Mouse (Mus musculus): ENCODE data around the gene Mcrip2.

Mcrip2 gene

DNA sequence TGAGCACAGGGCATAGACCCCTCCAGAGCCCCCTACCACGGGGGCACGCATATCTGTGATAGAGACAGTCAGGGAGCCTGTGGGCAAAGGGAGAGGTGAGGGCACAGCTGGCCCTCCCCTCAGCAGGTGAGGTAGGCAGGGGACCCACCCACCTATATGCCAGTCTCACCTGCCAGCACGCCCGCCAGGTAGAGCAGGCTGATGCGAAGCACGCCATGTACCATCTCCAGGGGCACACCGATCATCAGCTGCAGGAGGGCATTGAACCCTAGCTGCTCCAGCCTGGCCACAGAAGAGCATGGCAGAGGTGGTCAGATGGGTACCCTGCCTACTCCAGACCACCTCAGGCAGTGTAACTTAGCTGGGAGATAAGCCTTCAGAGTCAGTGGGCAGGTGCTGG lies 33.3 kb downstream of the Mcrip2 start:
- no peak for TF ChIP-seq GATA4 (IDR thresholded peaks at IDR 0.05; ENCODE audit: insufficient replicate concordance, low read length)

DNA sequence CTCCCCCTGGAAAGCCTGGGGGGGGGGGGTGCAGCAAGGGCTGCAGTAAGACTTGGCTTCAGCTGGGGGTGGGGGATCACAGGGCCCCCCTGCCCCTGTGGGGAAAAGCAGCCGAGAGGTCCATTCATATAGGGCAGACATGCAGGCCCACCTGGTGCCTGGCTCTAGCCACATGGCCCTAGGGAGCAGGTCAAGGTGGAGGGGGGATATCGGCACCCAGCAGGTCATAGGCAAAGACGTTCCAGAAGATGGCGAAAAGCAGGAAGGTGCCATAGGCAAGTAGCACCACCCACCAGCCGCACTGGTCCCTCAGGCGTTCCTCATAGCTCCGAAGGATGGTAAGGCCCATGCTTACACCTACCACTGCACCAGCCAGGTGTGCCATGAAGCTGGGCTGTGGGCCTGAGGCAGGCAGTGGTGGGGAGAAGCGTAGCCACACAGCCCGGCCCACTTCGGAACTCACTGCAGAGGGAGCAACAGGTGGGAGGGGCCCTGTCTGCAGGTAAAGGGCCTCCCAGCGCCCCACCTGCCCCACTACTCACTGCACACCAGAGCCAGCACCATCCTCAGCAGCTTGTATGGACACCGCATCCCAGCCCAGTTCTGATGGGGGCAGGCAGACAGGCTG lies 33.9 kb downstream of the Mcrip2 start:
- no peak for TF ChIP-seq GATA4 (IDR thresholded peaks at IDR 0.05; ENCODE audit: insufficient replicate concordance, low read length)

DNA sequence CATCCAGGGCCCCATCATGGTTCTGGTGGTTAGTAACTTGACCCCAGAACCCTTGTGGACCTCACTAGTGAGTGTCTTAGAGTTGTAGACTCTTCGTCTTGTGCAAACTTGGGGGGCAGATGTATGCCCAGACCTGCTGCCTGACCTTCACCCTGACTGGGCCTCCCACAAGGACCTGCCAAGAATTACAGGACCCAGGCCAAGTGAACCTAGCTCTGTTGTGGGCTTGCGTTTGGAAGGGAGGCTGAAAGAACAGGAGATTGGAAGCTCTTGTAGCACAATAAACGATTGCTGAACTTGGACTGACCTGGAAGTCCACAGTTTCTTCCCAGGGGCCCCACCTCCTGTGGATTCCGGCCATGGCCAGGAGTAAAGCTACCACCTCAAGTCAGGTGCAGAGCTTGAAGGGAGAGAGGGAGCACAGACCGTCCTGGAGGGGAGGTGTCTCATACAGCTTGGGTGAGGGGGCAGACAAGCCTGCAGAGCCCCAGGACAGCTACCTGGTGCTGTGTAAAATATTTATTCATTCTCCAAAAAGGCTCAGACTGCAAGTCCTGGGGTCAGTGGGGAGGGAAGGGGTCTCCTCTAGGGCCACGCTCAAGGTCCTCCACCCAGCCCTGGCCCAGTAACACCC lies 34.5 kb downstream of the Mcrip2 start:
- TF ChIP-seq GATA4 (IDR thresholded peaks at IDR 0.05; ENCODE audit: insufficient replicate concordance, low read length) = no peak

DNA sequence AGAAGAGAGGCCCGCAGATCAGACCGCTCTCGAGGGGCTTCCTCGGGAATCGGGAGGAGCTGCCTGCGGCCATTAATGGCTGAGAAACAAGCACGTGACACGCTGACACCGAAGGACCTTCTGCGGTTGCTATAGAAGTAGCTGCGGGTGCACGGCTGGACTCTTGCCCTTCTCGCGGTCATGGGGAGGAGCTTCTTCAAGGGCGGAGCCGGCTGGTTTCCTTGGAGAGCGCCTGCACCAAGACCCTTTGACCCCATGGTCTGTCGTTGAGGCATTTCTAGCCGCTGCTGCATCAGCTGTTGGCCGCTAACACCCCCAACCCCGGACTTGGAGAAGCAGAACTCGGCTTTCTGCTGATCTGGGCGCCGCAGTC lies 35.3 kb downstream of the Mcrip2 start, which contains the start of gene Stub1:
Gene Stub1, minus strand, starts transcription at position 114 of the 373 bp plus-strand sequence.
- no peak for TF ChIP-seq GATA4 (IDR thresholded peaks at IDR 0.05; ENCODE audit: insufficient replicate concordance, low read length)

DNA sequence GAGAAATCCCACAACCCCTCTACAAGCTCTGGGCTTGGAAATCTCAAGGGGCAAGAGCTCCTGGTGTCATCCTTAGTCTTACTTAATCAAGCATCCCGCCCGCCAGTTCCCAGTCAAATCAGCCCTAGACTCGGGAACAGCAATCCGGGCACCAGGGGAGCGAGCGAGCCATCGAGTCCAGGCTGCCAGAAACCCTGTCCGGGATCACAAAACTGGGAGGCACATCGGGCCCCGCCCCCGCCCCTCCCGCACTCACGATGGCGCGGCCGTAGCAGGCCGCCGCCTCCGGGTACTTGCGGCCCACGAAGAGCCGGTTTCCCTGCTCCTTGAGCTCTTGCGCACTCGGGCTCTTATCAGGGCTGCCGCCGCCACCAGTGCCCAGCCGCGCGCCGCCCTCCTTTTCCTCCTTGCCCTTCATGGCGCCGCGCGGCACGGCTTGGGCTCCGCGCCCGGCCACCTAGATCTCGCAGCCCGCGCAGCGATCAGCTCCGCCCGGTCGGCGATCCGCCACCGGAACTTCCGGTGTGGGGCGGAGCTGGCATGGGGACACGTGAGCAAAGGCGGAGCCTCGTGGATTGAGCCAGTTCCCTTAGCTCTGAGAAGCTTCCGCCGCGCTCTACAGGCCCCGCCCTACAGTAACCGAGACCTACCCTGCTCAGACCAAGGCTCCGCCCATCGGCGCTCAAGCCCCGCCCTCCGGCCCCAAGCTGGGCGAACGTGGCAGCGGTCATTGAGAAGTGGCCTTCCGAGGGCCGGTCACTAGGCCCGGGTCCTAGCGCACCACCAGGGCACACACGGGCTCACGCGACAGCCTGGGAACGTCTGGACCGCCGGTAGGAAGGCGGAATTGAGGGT lies 35.9 kb downstream of the Mcrip2 start:
- TF ChIP-seq GATA4 (IDR thresholded peaks at IDR 0.05; ENCODE audit: insufficient replicate concordance, low read length) = peak; percentile 28; the same call in 1 of the 2 replicates

DNA sequence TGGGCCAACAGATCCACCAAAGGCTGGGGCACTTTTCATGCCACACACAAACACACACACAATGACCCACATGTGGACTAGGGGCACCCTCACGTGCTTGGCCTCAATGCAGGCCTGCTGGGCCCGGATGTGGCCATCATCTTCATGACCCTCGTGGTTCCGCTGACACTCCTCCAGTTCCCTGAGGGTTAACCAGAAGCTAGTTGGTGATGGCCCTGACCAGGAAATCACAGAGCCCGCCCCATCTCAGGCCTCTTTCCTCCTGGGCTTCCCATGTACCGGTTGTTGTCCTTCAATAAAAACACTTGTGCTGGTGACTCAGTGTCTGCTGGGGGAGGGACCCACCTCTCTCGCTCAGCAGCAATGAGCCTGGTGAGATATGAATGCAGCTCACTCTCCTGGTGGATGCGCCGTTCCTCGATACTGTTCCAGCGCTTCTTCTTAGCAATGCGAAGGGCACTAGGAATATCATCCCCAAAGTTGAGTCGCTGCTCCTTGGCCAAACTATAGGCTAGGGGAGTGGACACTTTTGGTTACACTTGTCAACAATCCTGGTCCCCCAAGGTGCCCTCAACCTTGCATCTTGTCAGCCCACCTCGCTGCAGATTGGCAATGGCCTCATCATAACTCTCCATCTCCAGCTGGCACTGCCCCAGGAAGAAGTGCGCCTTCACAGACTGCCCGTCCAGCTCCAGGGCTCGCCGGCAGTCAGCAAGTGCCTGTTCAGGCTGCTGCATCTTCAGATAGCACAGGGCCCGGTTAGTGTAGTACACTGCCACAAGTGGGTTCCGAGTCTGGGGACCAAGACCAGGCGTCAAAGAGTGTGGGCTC lies 36.9 kb downstream of the Mcrip2 start:
- TF ChIP-seq GATA4 (IDR thresholded peaks at IDR 0.05; ENCODE audit: insufficient replicate concordance, low read length) = no peak

DNA sequence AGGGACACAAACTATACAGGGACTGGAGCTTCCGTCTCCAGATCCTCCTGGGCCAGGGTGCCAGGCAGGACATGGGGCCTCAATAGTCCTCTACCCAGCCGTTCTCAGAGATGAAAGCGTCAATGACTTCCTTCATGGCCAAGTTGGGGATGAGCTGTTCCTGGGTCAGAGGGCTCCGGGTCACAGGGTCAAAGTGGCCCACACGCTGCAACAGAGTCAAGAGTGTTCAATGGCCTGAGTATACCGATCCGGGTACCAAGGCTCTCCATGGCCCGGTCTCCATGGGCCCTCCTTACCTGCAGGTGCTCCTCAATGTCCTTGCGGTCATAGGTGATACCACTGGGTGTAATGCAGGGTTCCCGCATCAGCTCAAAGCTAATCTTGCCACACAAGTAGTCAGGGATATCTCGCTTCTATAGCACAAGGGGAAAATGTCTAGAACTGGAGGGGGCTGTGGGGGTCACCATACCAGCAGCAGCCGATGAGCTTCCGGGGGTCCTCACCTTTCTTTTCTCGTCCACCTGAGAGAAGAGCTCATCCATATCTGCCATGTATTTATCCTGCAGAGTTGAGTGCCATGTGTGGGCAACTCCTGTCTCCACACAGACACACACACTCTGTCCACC lies 37.6 kb downstream of the Mcrip2 start:
- TF ChIP-seq GATA4 (IDR thresholded peaks at IDR 0.05; ENCODE audit: insufficient replicate concordance, low read length) = no peak

DNA sequence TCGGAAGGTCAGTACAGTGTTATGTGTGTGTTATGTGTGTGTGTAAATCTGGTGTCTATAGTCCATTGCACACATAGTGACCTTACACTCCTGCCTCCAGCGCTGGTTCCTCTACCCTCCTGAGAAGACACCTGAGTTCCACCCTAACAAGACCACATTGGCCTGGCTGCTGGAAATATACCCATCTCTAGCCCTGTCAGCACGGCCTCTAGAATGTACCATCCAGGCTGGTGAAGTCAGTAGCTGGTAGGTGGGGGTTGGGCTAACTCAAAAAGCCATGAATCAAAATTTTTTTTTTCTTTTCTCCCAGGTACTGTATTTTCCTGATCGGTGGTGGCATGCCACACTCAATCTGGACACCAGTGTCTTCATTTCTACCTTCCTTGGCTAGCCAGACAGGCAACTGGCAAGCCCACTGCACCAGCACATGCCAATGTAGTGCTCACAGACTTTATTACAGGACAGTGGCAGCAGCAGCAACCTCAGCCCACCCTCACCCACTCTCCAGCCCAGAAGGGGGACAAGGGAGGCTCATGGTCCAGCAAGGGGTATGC lies 38.3 kb downstream of the Mcrip2 start:
- no peak for TF ChIP-seq GATA4 (IDR thresholded peaks at IDR 0.05; ENCODE audit: insufficient replicate concordance, low read length)

DNA sequence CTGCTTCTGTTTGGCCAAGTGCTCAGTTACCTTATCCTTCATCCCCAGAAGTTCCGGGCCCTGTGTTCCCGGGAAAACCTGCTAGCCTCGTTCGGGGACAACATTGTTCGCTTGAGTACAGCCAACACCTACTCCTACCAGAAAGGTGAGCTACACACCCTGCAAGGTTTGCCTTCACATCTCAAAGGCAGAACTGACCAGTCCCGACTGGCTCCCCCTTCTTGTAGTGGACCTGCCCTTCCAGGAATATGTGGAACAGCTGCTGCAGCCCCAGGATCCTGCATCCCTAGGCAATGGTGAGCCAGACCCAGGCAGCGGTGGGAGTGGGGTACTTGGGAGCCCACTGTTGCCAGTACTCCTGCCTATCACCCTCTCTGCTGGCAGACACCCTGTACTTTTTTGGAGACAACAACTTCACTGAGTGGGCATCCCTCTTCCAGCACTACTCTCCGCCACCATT lies 39.0 kb downstream of the Mcrip2 start:
- TF ChIP-seq GATA4 (IDR thresholded peaks at IDR 0.05; ENCODE audit: insufficient replicate concordance, low read length) = no peak

DNA sequence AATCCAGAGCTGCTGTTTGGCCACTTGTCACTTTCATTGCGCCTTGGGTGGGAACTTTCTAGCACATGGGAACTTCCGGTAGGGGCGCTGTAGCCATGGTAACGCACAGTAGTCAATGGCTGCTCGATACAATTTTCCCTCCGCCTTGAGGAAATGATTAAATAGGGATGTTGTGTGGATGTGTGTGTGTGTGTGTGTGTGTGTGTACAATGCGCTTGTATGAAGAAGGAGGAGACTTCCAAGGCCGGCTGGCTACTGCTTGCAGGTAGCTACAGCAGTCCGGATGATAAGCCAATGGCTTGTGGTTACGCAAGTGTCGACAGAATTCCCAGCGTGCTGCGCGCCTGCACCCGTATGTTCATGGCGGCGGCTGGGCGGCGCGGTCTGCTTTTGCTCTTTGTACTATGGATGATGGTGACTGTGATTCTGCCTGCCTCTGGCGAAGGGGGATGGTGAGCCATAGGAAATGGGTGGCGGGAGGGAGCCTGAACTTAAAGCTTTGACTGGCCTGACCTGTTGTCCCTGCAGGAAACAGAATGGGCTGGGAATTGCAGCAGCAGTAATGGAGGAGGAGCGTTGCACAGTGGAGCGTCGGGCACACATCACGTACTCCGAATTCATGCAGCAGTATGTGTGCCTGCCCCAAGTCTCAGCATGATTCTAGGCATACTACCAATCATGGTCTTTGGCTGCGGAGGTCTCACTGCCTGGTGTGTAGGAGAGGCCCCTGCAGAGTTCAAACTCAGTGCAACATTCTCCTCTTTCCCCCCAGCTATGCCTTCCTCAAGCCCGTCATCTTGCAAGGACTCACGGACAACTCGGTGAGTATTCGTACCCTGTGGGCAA lies 39.6 kb downstream of the Mcrip2 start, which contains the start of gene Jmjd8:
Gene Jmjd8, plus strand, starts transcription at position 156 of the 846 bp plus-strand sequence.
- peak; percentile 79; the same call in 1 of the 2 replicates for TF ChIP-seq GATA4 (IDR thresholded peaks at IDR 0.05; ENCODE audit: insufficient replicate concordance, low read length)

DNA sequence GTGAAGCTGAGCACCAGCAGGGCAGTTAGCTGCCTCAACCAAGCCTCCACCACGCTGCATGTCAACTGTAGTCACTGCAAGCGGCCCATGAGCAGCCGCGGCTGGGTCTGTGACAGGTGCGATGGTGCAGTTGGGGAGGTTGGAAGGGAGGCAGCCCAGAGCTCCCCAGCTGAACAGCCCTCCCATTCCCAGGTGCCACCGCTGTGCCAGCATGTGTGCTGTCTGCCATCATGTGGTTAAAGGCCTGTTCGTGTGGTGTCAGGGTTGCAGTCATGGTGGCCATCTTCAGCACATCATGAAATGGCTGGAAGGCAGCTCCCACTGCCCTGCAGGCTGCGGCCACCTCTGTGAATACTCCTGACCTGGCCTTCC lies 40.4 kb downstream of the Mcrip2 start:
- TF ChIP-seq GATA4 (IDR thresholded peaks at IDR 0.05; ENCODE audit: insufficient replicate concordance, low read length) = no peak

DNA sequence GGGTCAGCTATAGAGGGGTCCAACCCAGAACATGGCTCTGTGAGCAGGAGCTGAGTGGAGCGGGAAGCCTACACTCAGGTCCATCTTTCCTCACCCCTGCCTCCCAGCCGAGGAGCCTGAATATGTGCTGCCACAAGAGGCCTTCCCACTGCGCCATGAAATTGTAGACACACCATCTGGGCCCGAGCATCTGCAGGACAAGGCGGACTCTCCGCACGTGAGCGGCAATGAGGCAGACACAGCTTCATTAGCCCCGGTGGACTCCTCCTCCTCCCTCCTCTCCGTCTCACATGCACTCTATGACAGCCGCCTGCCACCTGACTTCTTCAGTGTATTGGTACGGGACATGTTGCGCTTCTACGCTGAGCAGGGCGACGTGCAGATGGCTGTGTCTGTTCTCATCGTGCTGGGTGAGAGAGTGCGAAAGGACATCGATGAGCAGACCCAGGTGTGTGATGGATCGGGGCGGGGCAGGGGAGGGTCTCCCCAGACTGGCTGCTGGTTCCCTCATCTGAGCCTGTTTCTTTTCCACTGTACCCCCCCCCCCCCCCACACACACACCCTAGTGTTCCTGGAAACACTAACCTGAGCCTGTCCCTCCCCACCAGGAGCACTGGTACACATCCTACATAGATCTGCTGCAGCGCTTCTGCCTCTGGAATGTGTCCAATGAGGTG lies 40.9 kb downstream of the Mcrip2 start:
- no peak for TF ChIP-seq GATA4 (IDR thresholded peaks at IDR 0.05; ENCODE audit: insufficient replicate concordance, low read length)

DNA sequence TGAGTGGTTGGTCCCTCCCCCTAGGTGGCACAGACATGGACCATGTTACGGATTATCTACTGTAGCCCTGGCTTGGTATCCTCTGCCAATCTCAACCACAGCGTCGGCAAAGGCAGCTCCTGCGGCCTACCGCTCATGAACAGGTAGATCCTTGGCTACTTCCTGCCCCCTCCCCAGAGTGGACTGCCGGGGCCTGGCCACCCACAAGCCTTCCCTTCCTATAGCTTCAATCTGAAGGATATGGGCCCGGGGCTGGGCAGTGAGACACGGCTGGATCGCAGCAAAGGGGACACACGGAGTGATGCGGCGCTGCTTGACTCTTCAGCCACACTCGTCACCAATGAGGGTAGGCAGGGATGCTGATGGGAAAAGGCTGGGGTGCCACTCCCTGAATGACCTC lies 41.6 kb downstream of the Mcrip2 start:
- no peak for TF ChIP-seq GATA4 (IDR thresholded peaks at IDR 0.05; ENCODE audit: insufficient replicate concordance, low read length)
